Mouse (Mus musculus) myocyte (in vitro differentiated cells): ENCODE measurements around the gene Wdhd1.

Experiments used
- E2F4 ChIP-seq: IDR thresholded peaks from one replicate; pipeline ENCODE4 v1.6.1; 2011; ENCODE audit warnings: mild to moderate bottlenecking, control low read depth, moderate library complexity; ENCODE audit not compliant: insufficient read depth
- MAX ChIP-seq: IDR thresholded peaks from one replicate; pipeline ENCODE4 v1.6.1; 2011; ENCODE audit warnings: low read depth, mild to moderate bottlenecking, control low read depth
- MYOG ChIP-seq, 3 experiments: IDR thresholded peaks; one replicate each; pipeline ENCODE4 v1.6.1; 2011; ENCODE audit warnings: control low read depth in 2 of 3, low read depth in 2 of 3, mild to moderate bottlenecking in 2 of 3; ENCODE audit not compliant: insufficient read length in 2 of 3, control insufficient read depth in 1 of 3, insufficient read depth in 1 of 3
- POLR2A ChIP-seq: IDR thresholded peaks from one replicate; pipeline ENCODE4 v1.6.1; 2011; ENCODE audit warnings: low read depth, mild to moderate bottlenecking, control low read depth, moderate library complexity; ENCODE audit not compliant: insufficient read length
- REST ChIP-seq: IDR thresholded peaks from one replicate; pipeline ENCODE4 v1.6.1; 2011; ENCODE audit warnings: mild to moderate bottlenecking, control low read depth, moderate library complexity; ENCODE audit not compliant: insufficient read depth, insufficient read length
- TCF12 ChIP-seq: IDR thresholded peaks from one replicate; pipeline ENCODE4 v1.6.1; 2011; ENCODE audit warnings: mild to moderate bottlenecking, control low read depth; ENCODE audit not compliant: poor library complexity, insufficient read depth, severe bottlenecking
- USF1 ChIP-seq: IDR thresholded peaks from one replicate; pipeline ENCODE4 v1.6.1; 2011; ENCODE audit warnings: low read depth, mild to moderate bottlenecking, control low read depth, moderate library complexity

DNA sequence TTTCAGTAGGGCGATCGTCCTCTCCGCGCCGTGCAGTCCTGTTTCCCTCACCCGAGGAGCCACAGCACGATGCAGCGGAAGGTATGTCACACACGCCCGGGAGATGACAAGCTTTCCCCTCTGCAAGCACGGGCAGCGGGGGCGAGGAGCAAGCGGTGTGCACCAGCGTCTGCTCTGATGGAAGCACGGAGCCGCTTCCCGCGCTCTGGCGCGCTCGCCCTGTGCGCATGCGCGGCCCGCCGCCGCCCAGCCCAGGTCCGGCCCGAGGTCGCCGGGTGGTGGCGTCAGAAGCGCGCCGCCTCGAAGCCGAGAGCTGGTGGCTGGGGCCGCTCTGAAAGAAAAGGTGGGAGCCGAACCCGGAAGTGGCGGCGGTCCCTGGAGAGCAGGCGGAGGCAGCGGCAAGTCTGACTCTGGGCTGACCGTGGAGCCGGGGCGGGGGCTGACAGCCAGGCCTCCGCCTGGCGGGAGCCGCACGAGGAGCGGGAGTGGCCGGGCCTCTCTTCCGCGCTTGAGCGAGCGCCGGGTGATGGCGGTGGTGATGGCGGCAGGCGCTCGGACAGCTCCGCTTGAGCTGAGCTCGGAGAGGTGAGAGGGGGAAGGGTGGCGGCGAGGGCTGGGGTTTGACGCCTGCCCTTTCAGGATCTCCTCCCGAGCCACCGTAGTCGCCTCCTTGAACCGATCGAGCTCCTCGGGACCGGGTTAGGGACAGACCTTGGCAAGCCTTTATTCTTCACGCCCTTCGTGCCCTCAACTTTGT is at the start of gene Wdhd1, which contains the start of gene Socs4:
- TF ChIP-seq MAX (no peak), POLR2A (peak; percentile 81), MYOG (IDR thresholded peaks at IDR 0.05; ENCODE audit: control insufficient read depth in 1 of 3, insufficient read depth in 1 of 3, insufficient read length in 2 of 3, low read depth in 2 of 3) (no peak), USF1 (no peak), REST (no peak), E2F4 (peak; percentile 80), TCF12 (no peak)
